Mouse (Mus musculus): ENCODE measurements around the gene Lcn8.

The Lcn8 gene

DNA sequence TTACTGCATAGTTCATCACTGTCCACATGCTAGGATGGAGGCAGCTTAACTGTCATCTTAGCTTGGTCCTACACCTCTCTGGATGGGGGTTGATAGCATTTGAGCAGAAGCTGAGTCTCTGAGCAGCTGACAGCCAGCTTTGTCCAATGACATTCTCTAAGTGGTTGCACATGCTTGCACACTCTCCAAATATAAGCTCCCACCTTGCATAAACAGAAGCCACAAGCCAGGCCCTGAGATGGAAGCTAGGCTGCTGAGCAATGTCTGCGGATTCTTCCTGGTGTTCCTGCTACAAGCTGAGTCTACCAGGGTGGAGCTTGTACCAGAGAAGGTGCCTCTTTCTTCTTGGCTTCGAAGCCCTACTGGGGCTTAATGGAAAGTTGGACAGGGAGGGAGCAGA is at the start of gene Lcn8:
Lcn8 (plus strand) TSS at position 219 of the 400 bp plus-strand sequence.
- no peak for DNase-seq

DNA sequence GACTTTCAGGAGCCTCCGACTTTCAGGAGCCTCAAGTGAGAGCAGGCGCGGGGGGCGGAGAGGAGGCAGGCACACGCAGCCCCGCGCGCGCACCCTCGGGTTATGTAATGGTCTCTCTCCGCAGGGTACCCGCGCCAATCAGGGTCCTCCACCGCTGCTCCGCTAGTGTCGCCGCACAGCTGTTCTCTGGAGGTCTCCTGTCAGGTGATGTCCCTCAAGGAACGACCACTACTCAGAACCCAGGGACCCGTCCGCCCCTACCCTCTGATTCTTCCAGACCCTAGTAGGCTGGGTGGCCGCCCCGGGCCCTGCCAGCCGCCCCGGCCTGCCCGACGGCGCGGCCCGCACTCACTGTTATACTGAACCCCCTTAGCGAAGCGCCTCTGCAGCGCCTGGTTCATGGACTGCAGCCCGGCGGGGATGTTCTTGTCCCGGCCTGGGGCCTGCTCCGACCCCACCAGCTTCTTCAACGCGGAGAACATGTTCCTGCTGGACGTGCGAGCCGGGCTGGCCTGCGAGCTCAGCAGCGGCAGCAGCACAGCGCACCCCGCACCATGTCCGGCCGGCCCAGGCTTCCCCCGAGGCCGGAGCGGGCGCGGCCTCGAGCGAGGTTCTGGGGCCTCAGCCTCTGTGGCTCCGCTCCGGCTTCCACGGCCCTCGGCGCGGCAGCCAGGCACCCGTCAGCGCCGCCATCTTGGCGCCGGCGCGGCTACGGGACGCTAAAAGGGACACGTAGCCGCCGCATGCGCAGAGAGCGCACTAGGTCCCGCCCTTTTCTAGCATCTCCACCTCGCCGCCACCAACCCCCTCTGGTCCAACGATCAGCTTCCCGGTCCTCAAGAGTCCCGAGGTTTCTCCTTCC is 44.9 kb upstream of the Lcn8 start, which contains the start of gene Rabl6:
Rabl6 (minus strand) TSS at position 761 of the 862 bp plus-strand sequence.
- peak; percentile 91 to 95 for DNase-seq

DNA sequence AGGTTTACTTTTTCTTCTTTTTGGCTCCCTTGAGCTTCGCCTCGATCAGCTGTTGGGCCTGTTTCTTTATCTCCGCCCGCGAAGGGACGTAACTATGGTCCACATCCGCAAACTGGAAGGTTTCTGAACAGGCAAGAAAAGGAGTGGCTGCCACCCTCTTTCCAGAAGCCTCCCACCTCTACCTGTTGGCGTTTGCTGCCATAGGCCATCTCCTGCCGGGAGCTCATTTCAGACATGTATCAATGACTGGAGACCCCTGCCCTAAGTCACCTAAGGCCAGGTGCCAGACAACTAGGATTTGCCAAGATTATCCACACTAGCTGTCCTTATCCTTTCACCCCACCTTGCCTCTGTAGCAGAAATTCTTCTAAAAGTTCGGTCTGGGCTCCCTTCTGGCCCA is 44.2 kb upstream of the Lcn8 start:
- no peak for DNase-seq

DNA sequence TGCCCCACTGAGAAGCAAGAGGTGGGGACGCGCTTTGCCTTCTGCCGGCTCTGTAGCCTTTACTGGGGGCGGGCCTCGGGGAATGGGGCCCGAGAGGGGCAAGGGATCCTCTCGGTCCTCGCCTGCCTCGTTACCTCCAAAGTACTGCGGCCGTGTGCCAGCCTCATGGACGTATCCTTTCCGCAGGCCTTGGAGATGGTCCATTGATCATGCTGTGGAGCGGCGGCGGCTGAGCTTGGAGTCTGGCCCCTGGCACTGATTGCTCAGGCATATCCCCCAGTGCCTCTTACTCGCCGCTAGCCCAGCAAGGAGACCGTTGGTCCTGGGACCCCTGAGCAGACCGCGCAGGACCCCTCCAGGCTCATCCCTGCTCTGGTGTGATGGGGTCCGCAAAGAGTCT is 36.5 kb upstream of the Lcn8 start:
- DNase-seq: peak in 1 of 2 experiments; percentile 37

DNA sequence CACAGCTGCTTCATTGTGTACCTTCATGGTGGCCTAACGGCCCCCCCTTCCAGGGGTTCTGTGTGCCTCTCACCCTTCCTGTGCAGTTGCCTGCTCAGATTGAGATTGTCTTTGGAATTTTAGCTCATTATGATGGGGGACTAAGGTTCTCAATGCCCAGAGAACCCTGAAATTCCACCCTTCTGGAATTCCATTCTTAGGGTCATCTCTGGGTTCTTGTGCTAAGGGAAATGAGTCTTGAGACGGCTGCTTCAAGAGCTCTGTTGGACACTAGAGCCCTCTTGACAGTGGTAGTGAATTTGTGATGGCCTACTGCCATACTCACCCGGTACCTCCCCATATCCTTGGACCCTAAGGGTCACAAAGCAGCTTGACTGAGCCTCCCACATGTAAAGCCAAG is 35.3 kb upstream of the Lcn8 start, which contains the start of gene Ccdc183:
Ccdc183 (minus strand) TSS at position 101 of the 400 bp plus-strand sequence.
- no peak for DNase-seq

DNA sequence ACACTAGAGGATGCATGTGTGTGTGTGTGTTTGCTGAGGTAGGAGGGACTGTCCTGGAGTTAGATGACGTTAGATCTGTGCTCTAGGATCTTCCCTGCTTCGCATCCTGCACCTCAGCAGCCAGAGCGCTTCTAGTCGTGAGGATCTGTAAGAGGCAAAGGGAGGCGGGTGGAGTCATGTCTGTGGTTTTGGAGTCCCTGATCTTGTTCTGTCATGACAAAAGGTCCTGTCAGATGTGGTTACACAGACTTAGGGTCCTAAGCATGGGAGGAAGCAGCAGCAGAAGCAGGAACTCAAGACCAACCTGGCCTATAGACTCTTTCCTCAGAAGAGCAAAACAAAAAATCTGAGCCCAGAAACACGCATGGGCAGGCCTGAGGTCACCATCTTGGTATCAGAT is 32.5 kb upstream of the Lcn8 start:
- no peak for DNase-seq

DNA sequence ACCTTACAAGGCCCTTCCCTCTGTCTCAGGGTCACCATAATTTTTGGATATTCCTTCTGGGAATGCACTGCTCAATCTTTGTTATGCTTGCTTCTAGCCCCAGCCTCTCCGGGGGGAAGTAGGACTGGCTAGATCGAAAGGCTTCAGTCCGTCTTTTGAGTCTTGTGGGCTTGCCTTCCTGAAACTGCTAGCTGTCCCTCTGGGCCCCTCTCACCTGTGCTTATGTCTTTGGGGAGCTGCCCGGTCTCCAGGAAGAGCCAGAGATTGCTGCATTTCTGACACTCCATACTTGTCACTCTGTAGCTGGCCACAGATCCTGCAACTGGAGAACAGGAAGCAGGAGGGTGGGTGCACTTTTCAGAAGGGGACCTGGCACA is 32.1 kb upstream of the Lcn8 start:
- DNase-seq: no peak

DNA sequence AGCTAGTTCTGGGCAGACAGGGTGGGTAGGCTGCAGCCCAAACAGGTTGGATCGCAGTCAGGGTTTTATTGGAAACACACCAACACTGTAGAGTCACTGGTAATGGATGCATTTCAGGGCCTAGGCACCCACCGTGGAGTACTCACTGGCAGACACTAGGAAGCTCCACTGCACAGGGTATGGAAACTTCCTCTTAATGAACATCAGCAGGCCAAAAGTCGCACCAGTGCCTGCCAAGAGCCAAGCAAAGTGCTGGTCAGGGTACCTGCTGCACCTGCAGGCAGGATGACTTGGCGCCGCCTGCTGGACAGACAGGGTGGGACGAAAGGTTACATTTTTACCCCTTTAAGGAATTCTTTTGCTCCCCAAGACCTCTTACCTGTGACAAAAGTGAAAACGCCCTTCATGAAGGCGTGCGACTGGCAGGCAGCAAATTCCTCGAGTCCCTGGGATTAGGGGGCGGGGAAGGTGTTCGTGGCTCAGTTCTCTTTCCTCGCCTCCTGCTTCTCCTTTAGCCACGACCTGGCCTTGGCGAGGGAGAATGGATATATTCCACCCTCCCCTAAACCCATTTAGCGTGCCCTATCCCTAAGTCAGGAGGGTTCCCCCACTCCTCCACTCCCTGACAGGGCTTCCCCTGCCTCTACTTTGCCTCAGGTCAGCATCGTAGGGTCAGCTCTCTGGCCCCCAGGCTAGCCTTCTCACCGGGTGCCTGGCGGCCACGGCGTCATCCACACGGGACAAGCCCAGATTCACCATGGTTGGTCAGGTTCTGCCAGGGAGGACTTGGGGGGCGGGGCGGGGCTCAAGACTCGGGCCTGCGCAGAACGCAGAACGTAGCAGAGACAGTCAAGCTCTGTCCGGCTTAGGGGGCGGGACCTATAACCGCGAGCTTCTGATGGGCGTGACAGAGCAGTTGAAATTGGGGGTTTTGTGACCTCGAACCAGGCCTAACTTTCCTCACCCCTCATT is 31.4 kb upstream of the Lcn8 start, which contains the start of gene Tmem141:
Tmem141 (minus strand) TSS at position 777 of the 972 bp plus-strand sequence.
- peak; percentile 93 to 96 for DNase-seq

DNA sequence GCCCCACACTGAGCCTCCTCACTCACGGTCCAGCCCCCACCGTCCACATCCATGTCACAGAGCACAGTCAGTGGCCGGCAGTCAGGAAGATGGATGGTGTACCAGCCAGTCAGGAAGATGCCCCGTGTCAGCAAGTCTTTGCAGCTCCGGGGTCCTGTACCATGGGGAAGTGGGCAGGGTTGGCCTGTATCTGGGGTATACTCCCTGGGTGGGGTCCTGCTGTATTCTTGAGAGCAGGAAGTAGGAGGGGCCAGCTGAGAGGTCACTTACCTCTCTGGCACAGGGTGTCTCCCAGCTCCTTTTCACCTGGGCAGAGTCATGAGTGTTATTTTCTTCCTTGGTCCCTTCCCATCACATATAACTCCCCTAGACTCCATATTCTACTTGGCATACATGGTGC is 26.9 kb upstream of the Lcn8 start:
- no peak for DNase-seq

DNA sequence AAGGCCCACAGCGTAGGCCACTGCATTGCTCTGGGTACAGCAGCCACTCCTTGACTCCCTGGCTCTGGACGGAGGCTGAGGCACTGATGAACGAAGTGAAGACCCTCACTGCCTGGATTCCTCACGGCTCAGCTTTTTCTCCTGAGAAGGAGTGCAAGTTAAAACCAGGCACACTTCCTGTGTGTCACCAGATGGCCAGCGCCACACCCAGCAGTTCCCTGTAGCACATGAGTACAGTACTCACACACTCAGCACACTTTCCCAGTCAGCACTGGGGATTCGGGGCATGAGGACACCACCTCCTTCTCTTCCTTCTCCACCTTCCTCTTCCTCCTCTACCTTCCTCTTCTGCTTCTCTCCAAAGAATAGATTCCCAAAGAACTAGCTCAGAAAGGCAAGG is 25.1 kb upstream of the Lcn8 start, which contains the start of gene Fcna:
Fcna (minus strand) TSS at position 220 of the 400 bp plus-strand sequence.
- DNase-seq: no peak

DNA sequence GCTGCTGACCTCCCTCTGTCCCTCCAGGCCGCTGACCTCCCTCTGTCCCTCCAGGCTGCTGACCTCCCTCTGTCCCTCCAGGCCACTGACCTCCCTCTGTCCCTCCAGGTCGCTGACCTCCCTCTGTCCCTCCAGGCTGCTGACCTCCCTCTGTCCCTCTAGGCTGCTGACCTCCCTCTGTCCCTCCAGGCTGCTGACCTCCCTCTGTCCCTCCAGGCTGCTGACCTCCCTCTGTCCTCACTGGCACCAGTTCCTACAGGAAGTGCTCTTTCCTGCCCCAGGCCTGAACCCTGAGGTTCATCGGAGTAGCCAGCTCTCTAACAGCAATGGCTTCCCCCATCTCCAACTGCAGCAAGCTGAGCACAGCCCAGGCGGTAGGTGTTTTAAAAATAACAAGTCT is 24.2 kb upstream of the Lcn8 start:
- peak; percentile 16 to 26 for DNase-seq

DNA sequence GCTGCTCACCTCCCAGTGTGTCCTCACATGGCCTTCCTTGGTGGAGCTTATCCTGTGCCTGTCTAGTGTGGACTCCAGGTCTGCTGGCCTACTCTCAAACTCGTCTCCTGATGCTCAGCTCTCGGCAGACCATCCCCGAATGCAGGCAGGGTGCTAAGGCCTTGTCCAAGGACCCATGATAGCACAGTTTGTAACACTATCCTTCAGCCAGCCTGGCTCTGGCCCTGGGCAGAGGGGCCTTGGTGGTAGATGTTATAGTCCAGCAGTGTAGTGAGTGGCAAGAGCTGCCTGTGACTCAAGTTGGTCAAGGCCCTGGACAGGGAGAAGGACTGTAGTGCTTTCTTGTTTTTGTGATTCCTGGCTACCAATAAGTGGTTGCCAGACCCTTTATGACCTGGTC is 19.3 kb upstream of the Lcn8 start:
- no peak for DNase-seq

DNA sequence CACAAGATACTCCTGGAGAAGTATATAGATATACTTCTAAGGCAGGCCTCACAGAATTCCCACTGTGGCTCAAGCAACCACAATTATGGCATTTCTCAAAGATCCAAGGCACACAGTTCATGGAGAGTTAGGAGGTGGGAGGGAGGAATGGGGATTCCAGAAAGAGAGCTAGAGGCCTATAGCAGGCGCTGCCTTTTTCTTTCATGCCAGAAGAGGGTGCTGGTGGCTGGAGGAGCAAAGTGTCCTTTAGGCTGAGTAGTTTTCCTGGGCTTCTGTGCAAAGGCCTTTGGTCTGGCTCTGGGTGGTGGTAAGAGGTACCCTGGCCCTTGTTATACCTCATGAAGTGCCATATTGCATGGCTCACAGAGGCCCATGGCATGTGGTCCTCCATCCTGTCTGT is 18.9 kb upstream of the Lcn8 start:
- no peak for DNase-seq

DNA sequence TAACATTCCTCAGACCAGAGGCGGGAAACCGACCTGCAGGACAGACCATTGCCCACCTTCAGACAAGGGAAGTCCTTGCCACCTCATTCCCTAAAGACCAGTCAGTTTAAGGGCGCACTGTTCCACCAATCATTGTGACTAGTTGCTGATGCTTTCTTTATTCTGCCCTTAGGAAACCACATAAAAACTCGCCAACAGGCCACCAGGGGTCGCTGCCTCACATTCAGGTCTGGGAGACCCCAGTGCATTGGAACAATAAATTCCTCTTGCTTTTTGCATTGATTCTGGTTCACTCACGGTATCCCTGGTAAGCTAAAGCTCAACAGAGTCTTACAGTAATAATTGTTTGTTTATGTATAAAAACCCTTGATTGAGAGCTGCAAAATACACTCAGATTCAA is 13.0 kb upstream of the Lcn8 start:
- DNase-seq: peak; percentile 75 to 76

DNA sequence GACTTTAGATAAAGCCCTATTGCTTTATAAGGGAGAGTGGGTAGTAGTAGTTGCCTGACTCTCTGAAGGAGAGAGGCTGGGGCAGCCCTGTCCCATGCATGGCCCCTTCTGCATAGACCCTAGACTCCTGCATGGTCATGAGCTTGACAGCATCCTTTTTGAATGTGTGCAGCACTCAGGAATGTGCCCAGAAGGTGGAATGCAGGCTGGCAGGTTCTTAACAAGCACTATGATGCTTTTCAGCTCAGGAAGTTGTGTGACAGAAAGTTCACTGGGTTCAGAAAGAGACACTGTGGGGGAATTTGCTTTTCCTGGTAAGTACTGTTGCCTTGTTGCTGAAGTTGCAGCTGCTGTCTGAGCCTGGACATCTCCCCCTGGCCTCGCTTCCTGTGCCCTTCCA is 1.6 kb downstream of the Lcn8 start:
- no peak for DNase-seq

DNA sequence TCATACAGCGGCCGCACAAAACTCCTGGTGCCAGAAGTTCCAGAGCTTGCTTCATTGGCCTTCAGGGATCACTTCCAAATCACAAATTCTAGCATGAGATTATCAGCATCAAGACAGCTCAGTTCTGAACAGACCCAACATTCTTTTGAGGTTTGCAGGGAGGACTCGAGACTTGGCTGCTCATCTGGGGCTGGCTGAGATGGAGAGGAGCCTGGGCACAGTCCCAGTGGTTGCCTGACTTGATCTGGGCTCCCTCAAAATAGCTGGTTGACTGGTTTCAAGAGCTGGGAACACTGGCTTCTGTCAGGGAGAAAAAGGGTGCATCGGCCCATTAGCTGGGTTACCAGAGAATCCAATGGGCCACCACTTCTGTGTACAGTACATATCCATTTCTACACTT is 3.8 kb downstream of the Lcn8 start:
- DNase-seq: no peak

DNA sequence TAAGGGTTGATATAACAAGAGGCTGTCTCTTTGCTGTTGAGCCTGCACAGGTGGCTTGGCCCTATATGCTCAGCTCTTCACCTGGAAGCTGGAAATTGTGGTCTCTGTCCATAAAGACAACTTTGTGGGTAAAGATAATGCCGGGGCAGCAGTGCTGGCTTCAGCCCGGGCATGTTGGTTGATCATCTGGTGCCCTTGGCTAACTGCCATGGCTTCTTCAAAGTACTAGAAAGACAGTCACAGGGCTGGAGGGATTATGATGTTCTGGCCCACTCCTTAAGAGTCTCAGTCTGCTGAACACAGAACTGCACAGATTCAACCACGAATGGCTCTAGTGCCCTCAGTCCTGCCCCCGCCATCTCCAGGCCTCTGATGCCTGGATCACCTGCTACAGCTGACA is 4.3 kb downstream of the Lcn8 start:
- no peak for DNase-seq

DNA sequence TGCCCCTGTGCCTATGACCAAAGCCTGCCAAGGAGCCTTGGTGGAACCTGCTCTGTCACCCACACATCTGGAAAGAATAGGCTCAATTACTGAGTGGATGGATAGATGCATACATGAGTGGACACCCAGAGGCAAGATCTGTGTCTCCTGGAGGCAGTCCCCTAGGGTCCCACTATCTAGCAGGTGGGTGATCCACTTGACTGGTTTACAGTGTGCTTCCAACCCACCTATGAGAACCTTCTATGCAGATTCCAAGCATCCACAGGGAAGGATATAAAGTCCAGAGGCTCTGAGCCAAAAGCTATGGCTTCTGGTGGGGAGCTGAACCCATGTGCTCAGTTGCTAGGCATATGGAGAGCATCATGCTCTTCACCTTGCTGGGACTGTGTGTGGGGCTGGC is 4.7 kb downstream of the Lcn8 start, which contains the start of gene Lcn5:
Lcn5 (plus strand) TSS at position 301 of the 400 bp plus-strand sequence.
- no peak for DNase-seq

DNA sequence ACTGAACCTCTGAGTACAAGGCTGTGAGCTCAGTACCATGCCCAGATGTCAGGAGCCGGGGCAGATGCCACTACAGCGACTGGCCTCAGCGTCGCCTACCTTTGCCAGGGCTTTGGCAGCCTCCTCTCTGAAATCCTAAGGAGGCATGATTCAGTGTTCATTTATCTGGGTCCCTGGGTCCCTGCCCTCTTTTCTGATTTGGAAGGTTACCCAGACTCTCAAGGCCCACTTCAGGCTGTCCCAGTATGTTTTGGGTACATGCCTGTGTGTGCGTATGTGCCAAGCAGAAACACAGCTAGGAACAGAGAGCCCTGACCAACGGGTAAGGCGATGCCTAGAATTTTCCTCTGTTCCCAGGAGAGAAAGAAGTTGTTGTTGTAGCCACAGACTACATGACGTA is 7.4 kb downstream of the Lcn8 start:
- DNase-seq: no peak

DNA sequence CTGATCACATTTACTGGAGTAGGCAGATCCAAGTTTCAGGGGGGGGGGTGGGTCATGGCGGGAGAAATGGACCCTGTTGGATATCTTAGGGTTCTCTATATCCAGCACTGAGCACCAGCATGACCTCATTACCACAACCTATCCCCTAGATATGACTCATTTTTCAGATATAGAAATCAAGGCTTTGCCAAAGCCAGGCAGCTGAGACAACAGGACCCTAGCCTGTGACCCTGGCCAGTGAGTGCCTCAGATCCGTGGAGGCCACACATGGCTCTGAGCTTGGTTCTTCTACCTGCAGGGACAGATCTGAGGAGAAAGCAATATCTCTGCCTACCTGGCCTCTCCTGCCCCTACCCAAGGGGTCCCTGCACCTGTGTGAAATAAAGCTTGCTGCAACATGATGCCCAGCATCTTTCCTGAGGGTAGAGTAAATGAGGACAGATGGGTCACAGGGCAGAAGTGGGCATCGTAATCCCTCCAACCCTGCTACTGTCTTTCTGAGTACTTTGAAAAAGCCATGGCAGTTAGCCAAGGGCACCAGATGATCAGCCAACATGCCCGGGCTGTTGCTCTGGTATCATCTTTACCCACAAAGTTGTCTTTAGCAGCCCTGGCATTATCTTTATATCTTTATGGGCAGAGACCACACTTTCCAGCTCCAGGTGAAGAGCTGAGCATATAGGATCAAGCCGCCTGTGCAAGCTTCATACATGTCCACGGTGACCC is 8.5 kb downstream of the Lcn8 start:
- no peak for DNase-seq

DNA sequence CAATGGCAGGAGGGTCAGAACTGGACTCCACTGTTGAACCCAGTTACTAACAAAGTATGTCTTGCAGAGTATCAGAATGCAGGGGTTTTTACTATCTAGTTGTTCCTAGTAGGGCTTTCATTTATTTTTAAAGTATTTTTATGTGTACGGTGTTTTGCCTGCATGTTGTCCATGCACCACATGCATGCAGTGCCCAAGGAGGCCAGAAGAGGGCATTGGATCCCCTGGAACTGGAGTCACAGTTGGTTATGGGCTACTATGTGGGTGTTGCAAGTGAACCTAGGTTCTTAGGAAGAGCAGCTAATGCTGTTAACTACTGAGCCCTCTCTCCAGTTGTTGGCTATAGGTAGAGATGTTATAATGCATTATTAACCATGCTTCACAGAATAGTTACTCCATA is 10.6 kb downstream of the Lcn8 start:
- DNase-seq: peak; percentile 77 to 79

DNA sequence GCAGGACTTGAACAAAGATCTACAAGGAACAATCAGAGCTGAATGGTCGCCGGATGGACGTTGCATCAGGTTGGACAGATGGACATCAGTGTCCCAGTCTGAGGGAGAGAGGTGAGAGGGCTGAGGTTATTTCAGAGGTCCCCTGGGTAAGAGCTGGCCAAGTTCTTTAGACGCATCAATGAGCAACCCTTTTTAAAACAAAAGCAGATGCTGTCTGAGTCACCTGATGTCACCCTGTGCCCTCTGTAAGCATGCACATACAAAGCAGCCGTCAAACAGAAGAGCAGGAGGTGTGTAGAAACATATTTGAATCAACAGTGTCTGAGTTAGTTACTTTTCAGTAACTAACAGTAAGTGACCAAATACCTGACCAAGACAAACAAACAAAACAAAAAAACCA is 11.2 kb downstream of the Lcn8 start:
- DNase-seq: no peak

DNA sequence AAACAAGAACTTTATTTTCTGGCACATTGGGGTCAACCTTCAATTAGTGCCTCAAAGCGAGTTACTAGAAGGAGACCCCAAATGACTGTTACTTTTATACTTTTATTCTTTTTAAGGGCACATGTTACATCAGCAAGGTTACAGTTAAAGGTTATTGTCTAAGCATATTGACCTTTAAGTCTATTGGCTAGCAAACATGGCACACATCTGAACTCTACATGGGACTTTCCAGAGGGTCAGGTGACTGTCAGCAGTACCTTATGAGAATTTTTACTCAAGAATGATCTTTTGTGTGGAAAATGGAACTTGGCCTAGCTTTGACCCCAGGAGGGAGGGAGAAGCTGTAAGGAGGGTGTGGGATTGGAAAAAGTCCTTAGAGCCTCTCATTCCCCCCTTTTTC is 13.6 kb downstream of the Lcn8 start:
- DNase-seq: no peak
